1 mouse cellular context compared by ENCODE assay signal in the genomic region with DNA sequence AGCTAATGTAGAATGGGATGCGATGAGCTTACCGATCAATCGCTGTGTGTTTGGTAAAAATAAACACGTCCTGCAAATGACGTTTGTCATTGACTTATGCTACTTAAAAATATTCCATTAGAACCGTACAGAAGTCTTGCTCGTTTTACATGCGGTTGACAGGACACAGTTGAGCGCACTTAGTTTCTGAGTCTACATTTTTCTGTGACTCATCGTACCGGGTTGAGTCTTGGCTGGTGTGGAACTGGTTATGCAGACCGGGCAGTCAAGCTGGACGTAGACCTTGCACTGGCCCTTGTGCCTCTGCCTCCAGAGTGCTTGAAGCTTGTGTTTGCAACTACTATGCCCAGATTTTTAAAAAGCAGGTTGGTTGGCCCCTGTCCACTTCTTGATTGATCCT.
TF ChIP-seq lines count a peak whose summit lies in the region.

No protein-coding gene starts in this region.

TF ChIP-seq in CH12.LX, 34 proteins besides CTCF, POLR2A, EP300 and RAD21:
- TF ChIP-seq MYC (IDR thresholded peaks at IDR 0.05; ENCODE audit: low read depth, low read length) (0 out of 2 replicates have a peak, but pooled peaks have one; percentile 31), CHD1 (IDR thresholded peaks at IDR 0.05; ENCODE audit: low read depth, low read length) (peak; percentile 63; the same call in 1 of the 2 replicates), KAT2A (IDR thresholded peaks at IDR 0.05; ENCODE audit: insufficient replicate concordance, low read length) (no peak), MEF2A (IDR thresholded peaks at IDR 0.05; ENCODE audit: borderline replicate concordance, low read depth, low read length) (no peak), CHD2 (IDR thresholded peaks at IDR 0.05; ENCODE audit: low read length) (no peak), MAZ (IDR thresholded peaks at IDR 0.05; ENCODE audit: low read depth, low read length) (no peak), JUND (conservative IDR thresholded peaks at IDR 0.05; ENCODE audit: low read depth, low read length) (peak; percentile 33; the same call in 1 of the 2 replicates), JUN (IDR thresholded peaks at IDR 0.05; ENCODE audit: insufficient read depth, low read depth, low read length) (0 out of 2 replicates have a peak, but pooled peaks have one; percentile 8), ETS1 (conservative IDR thresholded peaks at IDR 0.05; ENCODE audit: low read depth, low read length) (peak; percentile 30; the same call in 1 of the 2 replicates), SIN3A (IDR thresholded peaks at IDR 0.05; ENCODE audit: low read length) (peak; percentile 81; the same call in 1 of the 2 replicates), TCF12 (IDR thresholded peaks at IDR 0.05; ENCODE audit: low read depth, low read length) (peak; percentile 26; the same call in 1 of the 2 replicates), IRF4 (IDR thresholded peaks at IDR 0.05; ENCODE audit: low read depth, low read length) (peak; percentile 35; the same call in 1 of the 2 replicates)
